Mouse (Mus musculus): ENCODE measurements around the gene Sipa1l2. TPM values are rescaled to one million over a fixed set of nuclear protein-coding genes. Genes with fewer than 3 reads are reported as not detected.
A peak's percentile ranks its signal among the peaks of the same experiment; 100 is the strongest.

The Sipa1l2 gene
- polyA plus RNA-seq, 1 experiment from 2014 or later: 10.0 TPM

DNA sequence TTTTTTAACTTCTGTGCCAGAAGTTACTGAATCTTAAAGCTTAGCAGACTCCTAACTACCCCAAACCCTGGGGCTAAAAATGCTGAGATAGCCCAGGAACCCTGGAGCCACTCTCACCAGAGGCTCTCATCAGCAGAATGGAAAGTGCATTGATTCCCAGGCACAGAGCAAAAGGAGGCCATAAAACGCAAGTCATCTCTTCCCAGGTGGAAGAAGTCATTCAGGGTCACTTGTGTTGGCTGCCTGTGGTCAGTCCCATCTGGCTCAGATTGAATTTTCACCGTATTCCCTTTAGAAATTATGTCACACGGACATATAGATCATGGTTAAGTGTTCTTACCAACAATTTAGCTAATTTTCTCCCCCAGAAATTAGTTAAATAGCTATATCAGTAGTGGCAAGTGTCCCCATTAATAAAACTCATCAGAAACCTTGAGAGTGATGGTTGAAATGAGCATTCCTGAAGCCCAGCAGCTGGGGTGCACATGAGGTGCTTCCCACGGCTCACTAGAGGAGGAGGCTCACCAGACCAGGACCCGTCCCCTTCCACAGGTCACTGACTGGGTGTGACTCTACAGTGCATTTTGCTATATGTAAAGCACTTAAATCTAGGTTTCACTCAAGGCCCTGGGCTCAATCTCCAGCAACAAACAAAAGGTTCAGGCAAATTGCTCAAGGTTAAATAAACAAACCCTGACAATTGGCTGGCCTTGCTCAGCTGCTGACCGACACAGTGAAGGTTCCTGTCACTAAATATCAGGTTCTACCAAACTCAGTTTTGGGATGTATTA lies 53.3 kb downstream of the Sipa1l2 start:
- no peak for ATAC-seq (ENCODE audit: low read depth)
- DNase-seq (ENCODE audit: low spot score): no peak

DNA sequence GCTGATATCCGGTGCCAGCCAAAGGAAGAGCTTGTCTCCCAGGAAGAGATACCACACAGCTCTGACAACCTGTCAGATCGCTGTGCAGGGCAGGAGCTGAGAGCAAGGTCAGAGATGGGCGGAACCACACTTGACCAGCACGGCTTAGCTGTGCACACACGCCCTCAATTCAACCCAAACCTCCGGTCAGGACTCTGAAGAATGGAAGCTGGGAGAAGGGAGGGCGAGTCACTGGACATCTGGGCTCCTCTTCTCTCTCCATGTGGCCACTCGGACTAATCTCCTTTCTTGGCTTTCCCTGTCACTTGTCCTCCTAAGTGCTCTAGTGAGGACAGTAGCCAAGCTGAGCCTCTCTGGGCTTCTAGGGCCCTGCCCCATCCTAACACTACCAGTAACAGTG lies 53.9 kb downstream of the Sipa1l2 start:
- no peaks in the 10 kb centered on the region for H3K9me3 ChIP-seq (ENCODE audit: control insufficient read depth, low read length)
- peaks cover 20% of the 10 kb centered on the region for H3K4me1 ChIP-seq (ENCODE audit: control insufficient read depth, insufficient read depth, low read length)
- no peak overlapping the region for H3K4me2 ChIP-seq (ENCODE audit: low read depth, low read length)
- H3K4me3 ChIP-seq (ENCODE audit: low read depth, low read length): no peak overlapping the region
- WGBS: 73% methylated on average over 8 of the region's 8 CpGs
- no peak overlapping the region for H3K9ac ChIP-seq (ENCODE audit: low read depth, low read length)
- no peaks in the 10 kb centered on the region for H3K27me3 ChIP-seq (replicated peaks; ENCODE audit: control insufficient read depth, insufficient read depth, low read length)
- no peaks in the 10 kb centered on the region for H3K36me3 ChIP-seq (ENCODE audit: control insufficient read depth, insufficient read depth, low read length)
- H3K27ac ChIP-seq (replicated peaks; ENCODE audit: low read depth, low read length): no peak overlapping the region
- DNase-seq (ENCODE audit: low spot score) (no peak), ATAC-seq (ENCODE audit: low read depth) (no peak)

More for the DNA sequence above, 53.3 kb downstream of the Sipa1l2 start:
- Histone ChIP-seq H3K36me3 (ENCODE audit: control insufficient read depth, insufficient read depth, low read length) (no peaks in the 10 kb centered on the region), H3K4me2 (ENCODE audit: low read depth, low read length) (no peak overlapping the region), H3K9ac (ENCODE audit: low read depth, low read length) (no peak overlapping the region), H3K4me1 (ENCODE audit: control insufficient read depth, insufficient read depth, low read length) (peaks cover 20% of the 10 kb centered on the region), H3K4me3 (ENCODE audit: low read depth, low read length) (no peak overlapping the region), H3K27me3 (replicated peaks; ENCODE audit: control insufficient read depth, insufficient read depth, low read length) (no peaks in the 10 kb centered on the region), H3K9me3 (ENCODE audit: control insufficient read depth, low read length) (no peaks in the 10 kb centered on the region), H3K27ac (replicated peaks; ENCODE audit: low read depth, low read length) (no peak overlapping the region)
- 49% methylated on average over 6 of the region's 6 CpGs for WGBS

DNA sequence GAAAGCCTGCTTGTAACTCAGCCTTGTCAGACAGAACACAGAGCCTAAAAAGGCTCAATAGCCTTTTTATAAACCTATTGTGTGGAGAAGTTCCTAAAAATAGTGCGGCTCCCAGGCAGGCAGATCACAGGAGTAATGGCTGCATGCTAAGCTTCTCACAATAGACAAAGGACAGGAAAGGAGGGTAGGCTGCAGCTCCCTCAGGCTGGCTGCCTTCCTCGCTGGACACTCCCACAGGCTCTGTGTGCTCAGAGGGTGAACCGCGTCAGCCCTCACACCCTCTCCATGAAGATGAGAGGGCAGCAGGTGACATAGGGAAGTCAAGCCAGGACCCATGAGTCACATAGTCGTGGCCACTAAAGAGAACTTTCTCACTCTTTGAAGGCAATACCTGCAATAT lies 55.7 kb downstream of the Sipa1l2 start:
- Histone ChIP-seq H3K36me3 (ENCODE audit: control insufficient read depth, insufficient read depth, low read length) (no peaks in the 10 kb centered on the region), H3K9ac (ENCODE audit: low read depth, low read length) (no peak overlapping the region), H3K4me1 (ENCODE audit: control insufficient read depth, insufficient read depth, low read length) (peaks cover 30% of the 10 kb centered on the region), H3K9me3 (ENCODE audit: control insufficient read depth, low read length) (no peaks in the 10 kb centered on the region), H3K4me2 (ENCODE audit: low read depth, low read length) (no peak overlapping the region), H3K4me3 (ENCODE audit: low read depth, low read length) (no peak overlapping the region), H3K27me3 (replicated peaks; ENCODE audit: control insufficient read depth, insufficient read depth, low read length) (no peaks in the 10 kb centered on the region), H3K27ac (replicated peaks; ENCODE audit: low read depth, low read length) (peak overlapping the region; percentile 46; the same call in 1 of the 2 replicates)
- 53% methylated on average over 4 of the region's 5 CpGs for WGBS
- peak; percentile 78; the same call in 1 of the 2 replicates for ATAC-seq (ENCODE audit: low read depth)
- DNase-seq (ENCODE audit: low spot score): peak; percentile 55

DNA sequence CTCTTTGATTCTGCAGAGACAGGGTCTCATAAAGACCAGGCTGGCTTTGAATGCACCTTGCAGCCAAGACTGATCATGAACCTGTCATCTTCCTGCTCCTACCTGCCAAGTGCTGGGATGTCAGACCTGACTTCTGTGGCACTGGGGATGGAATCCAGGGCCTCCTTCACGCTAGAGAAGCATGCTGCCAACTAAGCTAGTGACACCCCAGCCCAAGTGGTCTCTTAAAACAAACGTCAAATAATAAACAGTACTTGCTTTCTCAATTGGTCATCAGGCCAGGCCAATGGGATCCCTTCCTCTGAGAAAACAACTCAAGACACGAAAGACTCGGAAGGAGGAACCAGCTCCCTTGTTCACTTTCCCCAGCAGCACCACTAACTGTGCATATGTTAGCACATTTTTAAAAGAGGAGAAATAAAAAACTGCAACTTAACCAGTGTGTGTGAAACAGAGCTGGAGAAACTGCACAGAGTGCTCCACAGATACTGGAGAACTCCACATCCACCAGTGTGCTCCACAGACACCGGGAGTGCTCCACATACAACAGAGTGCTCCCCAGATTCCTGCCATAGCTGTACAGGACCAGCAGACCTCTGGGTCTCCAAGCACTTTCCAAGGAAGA lies 56.3 kb downstream of the Sipa1l2 start:
- ATAC-seq (ENCODE audit: low read depth) (no peak), DNase-seq (ENCODE audit: low spot score) (no peak)
- Histone ChIP-seq H3K27me3 (replicated peaks; ENCODE audit: control insufficient read depth, insufficient read depth, low read length) (no peaks in the 10 kb centered on the region), H3K27ac (replicated peaks; ENCODE audit: low read depth, low read length) (peak overlapping the region; percentile 46; the same call in 1 of the 2 replicates), H3K4me2 (ENCODE audit: low read depth, low read length) (no peak overlapping the region), H3K9me3 (ENCODE audit: control insufficient read depth, low read length) (no peaks in the 10 kb centered on the region), H3K36me3 (ENCODE audit: control insufficient read depth, insufficient read depth, low read length) (no peaks in the 10 kb centered on the region), H3K4me3 (ENCODE audit: low read depth, low read length) (no peak overlapping the region), H3K9ac (ENCODE audit: low read depth, low read length) (no peak overlapping the region), H3K4me1 (ENCODE audit: control insufficient read depth, insufficient read depth, low read length) (peaks cover 29% of the 10 kb centered on the region)
- WGBS: 64% methylated on average over 5 of the region's 5 CpGs

DNA sequence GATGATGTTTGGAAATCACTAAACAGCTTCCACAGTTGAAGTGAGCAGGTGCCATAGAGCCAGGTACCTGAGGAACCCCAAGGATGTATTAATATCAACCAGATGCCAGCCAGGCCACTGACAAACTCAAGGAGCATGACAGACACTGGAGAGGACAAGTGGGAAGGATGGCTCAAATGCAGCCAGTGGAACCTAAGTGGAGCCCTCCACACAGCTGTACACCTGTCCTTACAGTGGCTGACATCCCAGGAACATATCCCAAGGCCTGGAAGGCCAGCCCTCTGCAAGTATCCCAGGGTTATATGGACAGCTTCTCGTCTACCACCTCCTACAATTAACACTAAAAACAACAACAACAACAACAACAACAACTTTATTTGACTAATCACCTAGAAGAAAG lies 57.0 kb downstream of the Sipa1l2 start:
- no peaks in the 10 kb centered on the region for H3K27me3 ChIP-seq (replicated peaks; ENCODE audit: control insufficient read depth, insufficient read depth, low read length)
- no peak overlapping the region for H3K9ac ChIP-seq (ENCODE audit: low read depth, low read length)
- H3K4me1 ChIP-seq (ENCODE audit: control insufficient read depth, insufficient read depth, low read length): peaks cover 25% of the 10 kb centered on the region
- no peak overlapping the region for H3K4me2 ChIP-seq (ENCODE audit: low read depth, low read length)
- ATAC-seq (ENCODE audit: low read depth) (no peak), DNase-seq (ENCODE audit: low spot score) (no peak)
- H3K27ac ChIP-seq (replicated peaks; ENCODE audit: low read depth, low read length): no peak overlapping the region
- H3K36me3 ChIP-seq (ENCODE audit: control insufficient read depth, insufficient read depth, low read length): no peaks in the 10 kb centered on the region
- H3K9me3 ChIP-seq (ENCODE audit: control insufficient read depth, low read length): no peaks in the 10 kb centered on the region
- no peak overlapping the region for H3K4me3 ChIP-seq (ENCODE audit: low read depth, low read length)
- 81% methylated on average over 1 of the region's 1 CpGs for WGBS

DNA sequence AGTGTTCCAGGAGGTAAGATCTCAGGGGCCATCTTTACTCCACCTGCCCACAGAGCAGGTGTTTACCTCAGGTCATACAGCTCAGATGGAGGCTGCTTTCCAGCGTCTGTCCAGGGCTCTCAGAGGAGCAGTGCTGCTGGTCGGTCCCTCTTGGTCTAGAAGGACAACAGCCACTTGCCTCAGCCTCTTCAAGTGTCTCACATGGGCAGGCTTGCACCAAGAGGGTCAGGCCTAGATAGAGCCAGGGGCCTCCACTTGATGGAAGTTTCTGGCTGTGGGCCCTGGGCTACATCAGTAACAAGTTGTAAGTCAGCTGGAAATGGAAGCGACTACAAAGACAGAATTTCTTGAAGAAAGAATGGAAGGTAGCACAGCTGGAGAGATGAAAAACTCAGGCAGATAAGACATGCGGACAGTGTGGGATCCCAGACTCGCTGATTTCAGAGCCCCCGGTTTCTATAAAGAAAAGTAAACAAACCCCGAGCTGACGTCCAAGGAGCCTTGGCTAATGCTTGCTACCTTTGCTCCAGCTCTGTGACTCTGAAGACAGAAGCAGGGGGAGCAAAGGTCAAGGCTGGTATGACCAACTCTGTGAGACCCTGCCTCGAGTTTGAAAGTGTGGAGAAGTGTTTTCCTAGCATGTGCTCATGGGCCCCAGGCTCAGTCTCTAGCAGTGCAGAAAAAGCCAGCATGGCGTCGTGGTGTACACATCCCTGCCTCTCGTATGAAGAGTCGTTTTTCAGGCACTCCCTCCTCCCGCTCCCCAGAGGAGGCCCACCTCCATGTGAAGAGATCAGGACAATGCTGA lies 58.5 kb downstream of the Sipa1l2 start:
- Histone ChIP-seq H3K27me3 (replicated peaks; ENCODE audit: control insufficient read depth, insufficient read depth, low read length) (no peaks in the 10 kb centered on the region), H3K27ac (replicated peaks; ENCODE audit: low read depth, low read length) (no peak overlapping the region), H3K4me2 (ENCODE audit: low read depth, low read length) (no peak overlapping the region), H3K36me3 (ENCODE audit: control insufficient read depth, insufficient read depth, low read length) (no peaks in the 10 kb centered on the region), H3K4me3 (ENCODE audit: low read depth, low read length) (no peak overlapping the region), H3K9me3 (ENCODE audit: control insufficient read depth, low read length) (no peaks in the 10 kb centered on the region), H3K9ac (ENCODE audit: low read depth, low read length) (no peak overlapping the region), H3K4me1 (ENCODE audit: control insufficient read depth, insufficient read depth, low read length) (peaks cover 25% of the 10 kb centered on the region)
- no peak for DNase-seq (ENCODE audit: low spot score)
- WGBS: 56% methylated on average over 14 of the region's 14 CpGs
- no peak for ATAC-seq (ENCODE audit: low read depth)

DNA sequence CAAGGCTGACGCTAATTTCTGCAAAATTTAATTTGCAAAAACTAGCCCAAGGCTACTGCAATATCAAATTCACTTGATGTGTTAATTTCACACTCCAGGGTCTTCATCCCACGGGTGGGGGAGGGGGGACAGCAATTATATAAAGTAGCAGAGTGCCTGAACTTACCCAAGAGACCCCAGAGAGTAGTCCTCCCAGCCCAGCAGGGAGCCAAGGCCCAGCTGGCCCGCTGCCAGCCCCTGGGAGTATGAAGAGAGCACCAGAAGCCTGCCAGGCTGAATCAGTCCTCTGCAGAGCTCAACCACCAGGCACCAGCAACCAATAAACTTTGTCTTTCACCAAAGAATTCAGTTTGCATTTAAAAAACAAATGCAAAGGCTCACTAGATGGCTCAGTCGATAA lies 59.8 kb downstream of the Sipa1l2 start:
- peak; percentile 19; the same call in 1 of the 2 replicates for ATAC-seq (ENCODE audit: low read depth)
- WGBS: 35% methylated on average over 4 of the region's 4 CpGs
- peak; percentile 70 for DNase-seq (ENCODE audit: low spot score)
- Histone ChIP-seq H3K4me1 (ENCODE audit: control insufficient read depth, insufficient read depth, low read length) (peaks cover 25% of the 10 kb centered on the region), H3K9ac (ENCODE audit: low read depth, low read length) (no peak overlapping the region), H3K27ac (replicated peaks; ENCODE audit: low read depth, low read length) (no peak overlapping the region), H3K36me3 (ENCODE audit: control insufficient read depth, insufficient read depth, low read length) (no peaks in the 10 kb centered on the region), H3K9me3 (ENCODE audit: control insufficient read depth, low read length) (no peaks in the 10 kb centered on the region), H3K27me3 (replicated peaks; ENCODE audit: control insufficient read depth, insufficient read depth, low read length) (no peaks in the 10 kb centered on the region), H3K4me3 (ENCODE audit: low read depth, low read length) (no peak overlapping the region), H3K4me2 (ENCODE audit: low read depth, low read length) (no peak overlapping the region)

DNA sequence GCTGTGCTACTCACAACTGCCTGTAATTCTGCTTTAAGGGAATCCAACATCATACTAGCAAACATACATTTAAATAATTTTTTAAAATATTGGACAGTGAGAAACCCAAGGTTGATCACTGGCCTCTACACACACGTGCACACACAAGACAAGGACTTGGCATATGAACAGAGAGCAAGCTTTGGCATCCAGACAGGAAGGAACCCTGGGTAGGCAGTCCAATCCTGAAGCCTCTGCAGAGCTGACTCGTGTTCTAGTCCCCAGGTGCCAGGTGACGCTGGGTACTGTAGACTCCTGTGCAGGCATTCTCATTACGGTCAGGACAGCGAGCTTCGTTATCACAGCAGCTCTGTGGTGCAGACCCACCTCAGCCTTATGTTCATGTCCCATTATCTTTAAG lies 60.4 kb downstream of the Sipa1l2 start:
- H3K4me2 ChIP-seq (ENCODE audit: low read depth, low read length): no peak overlapping the region
- peaks cover 22% of the 10 kb centered on the region for H3K4me1 ChIP-seq (ENCODE audit: control insufficient read depth, insufficient read depth, low read length)
- H3K4me3 ChIP-seq (ENCODE audit: low read depth, low read length): no peak overlapping the region
- H3K9me3 ChIP-seq (ENCODE audit: control insufficient read depth, low read length): no peaks in the 10 kb centered on the region
- no peak overlapping the region for H3K9ac ChIP-seq (ENCODE audit: low read depth, low read length)
- no peaks in the 10 kb centered on the region for H3K36me3 ChIP-seq (ENCODE audit: control insufficient read depth, insufficient read depth, low read length)
- no peaks in the 10 kb centered on the region for H3K27me3 ChIP-seq (replicated peaks; ENCODE audit: control insufficient read depth, insufficient read depth, low read length)
- DNase-seq (ENCODE audit: low spot score): no peak
- no peak for ATAC-seq (ENCODE audit: low read depth)
- 83% methylated on average over 6 of the region's 6 CpGs for WGBS
- H3K27ac ChIP-seq (replicated peaks; ENCODE audit: low read depth, low read length): no peak overlapping the region

Measured in embryonic facial prominence, embryonic 14.5 days (tissue).